Mouse (Mus musculus) lung, embryonic 16.5 days (tissue): Measurements from ENCODE around the gene Disp3. TPM values are rescaled to one million over a fixed set of nuclear protein-coding genes. Genes with fewer than 3 reads are reported as not detected.
A peak's percentile ranks its signal among the peaks of the same experiment; 100 is the strongest.

Experiments used
- ATAC-seq: fragments of 200-750 bp; cut with Nextera tagmentation; 2 replicates; pipeline ENCODE4 v1.8.0; 2017; ENCODE audit warnings: low read depth, mild to moderate bottlenecking, moderate library complexity
- H3K27ac ChIP-seq: fragments of 300-500 bp; sonication (generic); 2 replicates; pipeline ENCODE4 v1.5.1; 2014; ENCODE audit warnings: mild to moderate bottlenecking, control low read depth, low read length
- H3K27me3 ChIP-seq: fragments of 300-500 bp; sonication (generic); 2 replicates; pipeline ENCODE4 v1.6.1; 2014; ENCODE audit warnings: low read depth, low read length, mixed read lengths; ENCODE audit not compliant: control insufficient read depth, insufficient read depth
- H3K36me3 ChIP-seq: fragments of 300-500 bp; sonication (generic); 2 replicates; pipeline ENCODE4 v1.6.1; 2014; ENCODE audit warnings: low read length; ENCODE audit not compliant: control insufficient read depth, insufficient read depth
- H3K4me1 ChIP-seq: fragments of 300-500 bp; sonication (generic); replicated peaks from 2 replicates; pipeline ENCODE4 v1.6.1; 2014; ENCODE audit warnings: low read length, mixed read lengths; ENCODE audit not compliant: control insufficient read depth, insufficient read depth
- H3K4me2 ChIP-seq: fragments of 300-500 bp; sonication (generic); 2 replicates; pipeline ENCODE4 v1.6.1; 2014; ENCODE audit warnings: low read depth, low read length, control low read depth
- H3K4me3 ChIP-seq: fragments of 300-500 bp; sonication (generic); 2 replicates; pipeline ENCODE4 v1.5.1; 2014; ENCODE audit warnings: mild to moderate bottlenecking, low read length, control low read depth
- H3K9ac ChIP-seq: fragments of 300-500 bp; sonication (generic); 2 replicates; pipeline ENCODE4 v1.6.1; 2014; ENCODE audit warnings: low read length, control low read depth
- H3K9me3 ChIP-seq: fragments of 300-500 bp; sonication (generic); 2 replicates; pipeline ENCODE4 v1.6.1; 2016; ENCODE audit warnings: low read length; ENCODE audit not compliant: control insufficient read depth
- WGBS: fragments of 180-500 bp; shearing (Covaris S2); extraction: QIAGEN DNeasy Blood & Tissue Kit; methylation state at CpG from one replicate; pipeline ENCODE4 v1.1.7; 2014; 5-methylcytosine and 5-hydroxymethylcytosine counted together
- polyA plus RNA-seq: library from polyadenylated mRNA; unstranded; fragments of >200 nt; fragmentation: Nextera tagmentation; extraction: Ambion mirVana; gene quantifications from 2 replicates; pipeline ENCODE4 v1.2.1, GENCODE M21; 2015

Disp3 gene
- polyA plus RNA-seq, 1 experiment from 2014 or later: 0.08 TPM

DNA sequence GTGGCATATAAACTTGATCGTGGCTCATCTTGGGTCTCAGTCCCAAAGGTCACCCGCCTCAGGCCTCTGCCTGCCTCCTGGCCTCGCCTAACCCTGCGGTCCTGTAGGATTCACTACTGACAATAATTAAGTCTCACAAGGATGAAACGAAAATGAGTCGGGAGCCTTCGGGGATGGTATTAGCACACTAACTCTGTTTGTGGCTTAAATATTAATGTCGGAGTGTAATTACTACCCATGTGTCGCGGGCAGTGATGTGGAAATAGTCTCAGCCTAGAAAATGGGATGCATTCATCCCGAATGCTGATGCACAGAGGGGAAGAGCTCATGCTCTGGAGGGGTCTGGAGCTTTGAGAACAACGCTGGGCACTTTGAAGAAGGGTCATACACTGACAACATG, 31.6 kb upstream of the Disp3 start:
- Histone ChIP-seq H3K4me3 (no peak overlapping the region), H3K4me1 (no peaks in the 10 kb centered on the region), H3K4me2 (no peak overlapping the region), H3K9ac (no peak overlapping the region), H3K36me3 (no peaks in the 10 kb centered on the region), H3K9me3 (no peaks in the 10 kb centered on the region), H3K27ac (no peak overlapping the region), H3K27me3 (no peaks in the 10 kb centered on the region)
- no peak for ATAC-seq
- WGBS: 87% methylated on average over 12 of the region's 12 CpGs

- Histone ChIP-seq H3K27ac (no peak overlapping the region), H3K27me3 (no peaks in the 10 kb centered on the region), H3K4me2 (no peak overlapping the region), H3K4me1 (no peaks in the 10 kb centered on the region), H3K9me3 (no peaks in the 10 kb centered on the region), H3K36me3 (no peaks in the 10 kb centered on the region), H3K4me3 (no peak overlapping the region), H3K9ac (no peak overlapping the region)
- WGBS: 78% methylated on average over 16 of the region's 16 CpGs
- no peak for ATAC-seq
These were observed 27.8 kb upstream of the Disp3 start for GRCm38 (mm10) chr4:148315377-148316175.

GRCm38 (mm10) chr4:148314396-148314795, 26.6 kb upstream of the Disp3 start:
- Histone ChIP-seq H3K9me3 (no peaks in the 10 kb centered on the region), H3K4me3 (no peak overlapping the region), H3K4me2 (no peak overlapping the region), H3K9ac (no peak overlapping the region), H3K4me1 (no peaks in the 10 kb centered on the region), H3K36me3 (no peaks in the 10 kb centered on the region), H3K27me3 (no peaks in the 10 kb centered on the region), H3K27ac (no peak overlapping the region)
- 62% methylated on average over 10 of the region's 10 CpGs for WGBS
- no peak for ATAC-seq

GRCm38 (mm10) chr4:148313601-148314000, 25.8 kb upstream of the Disp3 start:
- Histone ChIP-seq H3K36me3 (no peaks in the 10 kb centered on the region), H3K27ac (no peak overlapping the region), H3K27me3 (no peaks in the 10 kb centered on the region), H3K4me3 (no peak overlapping the region), H3K9me3 (no peaks in the 10 kb centered on the region), H3K4me1 (no peaks in the 10 kb centered on the region), H3K4me2 (no peak overlapping the region), H3K9ac (no peak overlapping the region)
- ATAC-seq: no peak
- WGBS: 16% methylated on average over 8 of the region's 8 CpGs

DNA sequence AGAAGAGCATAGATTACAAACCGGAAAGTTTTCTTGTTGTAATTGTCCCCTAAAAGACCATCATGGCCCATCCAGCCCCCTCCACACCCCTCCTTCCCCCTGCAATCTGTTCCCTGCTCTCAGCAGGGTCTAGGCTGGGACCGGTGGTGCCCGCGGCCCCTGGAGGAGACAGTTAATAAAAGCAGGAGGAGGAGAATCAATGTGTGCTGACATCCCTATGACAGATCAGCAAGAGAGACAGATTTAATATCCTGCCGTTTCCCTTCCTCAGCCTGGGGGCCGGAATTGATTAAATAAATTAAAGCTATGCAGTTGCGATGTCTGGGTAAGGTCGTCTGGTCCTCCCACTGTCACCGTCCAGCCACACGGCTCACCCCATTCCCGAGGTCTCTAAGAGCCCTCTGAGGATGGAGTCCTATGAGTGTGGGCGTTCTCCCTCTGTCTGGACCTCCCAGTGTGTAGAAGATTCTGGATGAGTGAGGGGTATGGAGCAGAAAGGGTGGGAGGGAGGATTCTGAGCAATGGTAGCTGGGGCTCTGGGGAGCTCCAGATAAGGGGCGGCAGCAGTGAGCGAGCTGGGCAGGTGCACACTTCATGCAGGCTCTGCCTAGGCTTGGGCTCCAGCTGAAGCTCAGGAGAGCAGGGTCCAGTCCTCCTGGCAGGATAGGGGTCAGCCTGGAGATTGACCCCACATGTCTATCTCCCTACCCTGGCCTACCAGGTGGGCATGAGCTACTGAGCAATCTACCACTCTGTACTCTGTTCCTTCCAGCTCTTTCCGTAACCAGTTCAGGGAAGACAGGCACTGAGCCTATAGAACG, 24.7 kb upstream of the Disp3 start:
- no peak overlapping the region for H3K27ac ChIP-seq
- no peak overlapping the region for H3K4me3 ChIP-seq
- H3K9ac ChIP-seq: no peak overlapping the region
- H3K4me2 ChIP-seq: no peak overlapping the region
- H3K9me3 ChIP-seq: no peaks in the 10 kb centered on the region
- 57% methylated on average over 16 of the region's 16 CpGs for WGBS
- no peaks in the 10 kb centered on the region for H3K4me1 ChIP-seq
- H3K27me3 ChIP-seq: no peaks in the 10 kb centered on the region
- no peaks in the 10 kb centered on the region for H3K36me3 ChIP-seq
- ATAC-seq: no peak

- Histone ChIP-seq H3K9ac (no peak overlapping the region), H3K27ac (no peak overlapping the region), H3K4me2 (no peak overlapping the region), H3K36me3 (no peaks in the 10 kb centered on the region), H3K27me3 (no peaks in the 10 kb centered on the region), H3K4me1 (peaks cover 9% of the 10 kb centered on the region; the same call in 1 of the 2 replicates), H3K4me3 (no peak overlapping the region), H3K9me3 (no peaks in the 10 kb centered on the region)
- ATAC-seq: no peak
- WGBS: 77% methylated on average over 7 of the region's 7 CpGs
These were observed 23.1 kb upstream of the Disp3 start for GRCm38 (mm10) chr4:148310845-148311244.

DNA sequence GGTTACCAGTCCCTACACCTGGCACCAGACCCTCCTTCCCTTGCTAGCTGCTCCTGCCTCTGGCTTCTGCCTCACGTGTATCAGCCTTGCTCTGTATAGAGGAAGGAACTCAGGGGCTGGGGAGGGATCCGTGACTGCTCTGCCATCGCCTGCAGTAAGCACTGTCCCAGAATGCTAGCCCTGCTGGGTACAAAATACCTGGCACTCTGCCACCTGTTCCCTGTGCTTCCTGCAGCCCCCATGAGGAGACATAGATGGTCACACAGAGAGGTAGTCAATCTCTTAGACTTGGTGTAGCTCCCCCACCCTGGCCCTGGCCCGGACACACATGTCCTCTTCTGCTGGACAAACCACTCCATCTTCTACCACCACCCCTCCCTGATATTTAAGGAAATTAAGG, 22.4 kb upstream of the Disp3 start:
- Histone ChIP-seq H3K4me1 (peaks cover 9% of the 10 kb centered on the region; the same call in 1 of the 2 replicates), H3K9ac (no peak overlapping the region), H3K4me2 (no peak overlapping the region), H3K4me3 (no peak overlapping the region), H3K9me3 (no peaks in the 10 kb centered on the region), H3K36me3 (no peaks in the 10 kb centered on the region), H3K27me3 (no peaks in the 10 kb centered on the region), H3K27ac (no peak overlapping the region)
- no peak for ATAC-seq
- WGBS: 33% methylated on average over 4 of the region's 4 CpGs

DNA sequence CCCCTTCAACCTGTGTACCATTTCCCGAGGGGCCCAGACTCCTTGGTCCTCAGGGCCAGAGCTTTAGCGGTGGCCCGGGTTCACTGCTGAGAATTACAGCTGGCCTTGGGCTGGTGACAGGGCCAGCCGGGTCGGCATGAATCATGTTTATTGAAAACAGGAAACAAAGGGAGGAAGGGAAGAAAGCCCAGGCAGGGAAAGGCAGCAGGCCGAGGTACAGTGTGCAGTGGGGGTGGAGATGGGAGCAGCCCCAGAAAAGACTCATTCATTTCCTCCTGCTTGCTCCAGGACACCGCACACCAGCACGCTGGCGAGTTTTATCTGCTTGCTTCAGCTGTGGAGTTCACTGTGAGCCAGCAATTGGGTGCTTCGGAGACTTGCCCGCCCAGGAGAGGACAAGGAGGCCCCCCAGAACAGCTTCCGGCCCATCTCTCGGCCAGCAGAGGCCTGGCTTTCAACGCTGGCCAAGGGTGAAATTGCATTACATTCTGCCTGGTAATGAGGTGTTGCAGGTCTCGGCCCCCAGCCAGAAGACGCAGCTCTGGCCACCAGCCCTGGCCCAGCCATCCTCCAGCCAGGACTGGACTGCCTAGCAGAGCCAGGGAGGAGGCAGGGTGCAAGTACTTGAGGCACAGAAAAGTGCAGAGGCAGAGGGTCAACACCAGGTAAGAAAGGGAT, 18.8 kb upstream of the Disp3 start:
- peaks cover 9% of the 10 kb centered on the region; the same call in 1 of the 2 replicates for H3K4me1 ChIP-seq
- H3K9me3 ChIP-seq: no peaks in the 10 kb centered on the region
- 0 out of 2 replicates have a peak overlapping the region, but pooled peaks have one; percentile 5 for H3K27ac ChIP-seq
- H3K36me3 ChIP-seq: no peaks in the 10 kb centered on the region
- peak; percentile 89 for ATAC-seq
- H3K9ac ChIP-seq: no peak overlapping the region
- no peak overlapping the region for H3K4me3 ChIP-seq
- WGBS: 22% methylated on average over 16 of the region's 16 CpGs
- no peaks in the 10 kb centered on the region for H3K27me3 ChIP-seq
- no peak overlapping the region for H3K4me2 ChIP-seq

GRCm38 (mm10) chr4:148298720-148299119, 11.0 kb upstream of the Disp3 start:
- WGBS: 50% methylated on average over 5 of the region's 5 CpGs
- H3K4me2 ChIP-seq: no peak overlapping the region
- no peaks in the 10 kb centered on the region for H3K9me3 ChIP-seq
- no peak overlapping the region for H3K27ac ChIP-seq
- H3K9ac ChIP-seq: no peak overlapping the region
- no peaks in the 10 kb centered on the region for H3K27me3 ChIP-seq
- no peaks in the 10 kb centered on the region for H3K4me1 ChIP-seq
- ATAC-seq: no peak
- H3K4me3 ChIP-seq: no peak overlapping the region
- H3K36me3 ChIP-seq: no peaks in the 10 kb centered on the region
